Mouse (Mus musculus) thymus, adult 2 months (tissue): ENCODE measurements around the gene Ndufs5. TPM values are rescaled to one million over a fixed set of nuclear protein-coding genes. Genes with fewer than 3 reads are reported as not detected.

ENCODE experiments used
- DNase-seq: peaks from one replicate; pipeline ENCODE4 v3.0.0; 2021
- H3K27ac ChIP-seq: fragments of 200-500 bp; 2 replicates; pipeline ENCODE4 v1.5.1; 2012; ENCODE audit warnings: low read length, control low read depth; ENCODE audit not compliant: control insufficient read depth, insufficient read depth
- H3K27me3 ChIP-seq: fragments of 200-500 bp; 2 replicates; pipeline ENCODE4 v1.6.1; 2012; ENCODE audit warnings: mild to moderate bottlenecking, low read length, moderate library complexity, mixed read lengths; ENCODE audit not compliant: control insufficient read depth, insufficient read depth
- H3K36me3 ChIP-seq: fragments of 200-500 bp; 2 replicates; pipeline ENCODE4 v1.6.1; 2012; ENCODE audit warnings: mild to moderate bottlenecking, low read length, moderate library complexity; ENCODE audit not compliant: control insufficient read depth, insufficient read depth
- H3K4me1 ChIP-seq: fragments of 200-500 bp; replicated peaks from 2 replicates; pipeline ENCODE4 v1.6.1; 2012; ENCODE audit warnings: low read length; ENCODE audit not compliant: control insufficient read depth, insufficient read depth
- H3K4me3 ChIP-seq: fragments of 200-500 bp; 2 replicates; pipeline ENCODE4 v1.5.1; 2012; ENCODE audit warnings: mild to moderate bottlenecking, low read length, control low read depth, moderate library complexity; ENCODE audit not compliant: control insufficient read depth, insufficient read depth
- CTCF ChIP-seq: fragments of 200-500 bp; IDR thresholded peaks from 2 replicates; pipeline ENCODE4 v1.5.1; 2012; ENCODE audit warnings: mild to moderate bottlenecking, control low read depth, low read length, moderate library complexity, borderline replicate concordance; ENCODE audit not compliant: control insufficient read depth, poor library complexity, insufficient read depth; ENCODE audit errors: extremely low read depth
- POLR2A ChIP-seq: fragments of 200-500 bp; IDR thresholded peaks from 2 replicates; pipeline ENCODE4 v1.6.1; 2012; ENCODE audit warnings: mild to moderate bottlenecking, low read length, control low read depth, moderate library complexity; ENCODE audit not compliant: control insufficient read depth, poor library complexity, insufficient read depth; ENCODE audit errors: extremely low read depth
- WGBS: fragments of 180-500 bp; shearing (Covaris S2); methylation state at CpG from one replicate; pipeline ENCODE4 v1.1.7; 2018; 5-methylcytosine and 5-hydroxymethylcytosine counted together
- polyA plus RNA-seq: library from polyadenylated mRNA; depleted of rRNA; stranded (reverse); fragments of >200 nt; gene quantifications from 2 replicates; pipeline ENCODE4 v1.2.3, GENCODE M21; 2012

Ndufs5 gene
- polyA plus RNA-seq, 1 experiment: 44.2 TPM

GRCm38 (mm10) chr4:123748726-123749415 is 30.9 kb upstream of the Ndufs5 start:
- 6% methylated on average over 10 of the region's 10 CpGs for WGBS
- H3K4me1 ChIP-seq: peaks cover 17% of the 10 kb centered on the region
- H3K4me3 ChIP-seq: peak overlapping the region; percentile 74
- DNase-seq: peak; percentile 14
- peak overlapping the region; percentile 26; the same call in 1 of the 2 replicates for H3K27ac ChIP-seq
- no peaks in the 10 kb centered on the region for H3K27me3 ChIP-seq
- H3K36me3 ChIP-seq: no peaks in the 10 kb centered on the region; the same call in 1 of the 2 replicates
- TF ChIP-seq CTCF (no peak), POLR2A (no peak)

GRCm38 (mm10) chr4:123745221-123745775 is 27.3 kb upstream of the Ndufs5 start:
- Histone ChIP-seq H3K4me1 (peaks cover 16% of the 10 kb centered on the region), H3K4me3 (no peak overlapping the region), H3K36me3 (peaks cover 28% of the 10 kb centered on the region), H3K27me3 (no peaks in the 10 kb centered on the region), H3K27ac (no peak overlapping the region)
- WGBS: 97% methylated on average over 4 of the region's 4 CpGs
- no peak for DNase-seq
- no peak for TF ChIP-seq CTCF

GRCm38 (mm10) chr4:123742891-123743290 is 24.9 kb upstream of the Ndufs5 start:
- Histone ChIP-seq H3K4me1 (peaks cover 11% of the 10 kb centered on the region; the same call in 1 of the 2 replicates), H3K27ac (no peak overlapping the region), H3K36me3 (peaks cover 51% of the 10 kb centered on the region), H3K4me3 (no peak overlapping the region), H3K27me3 (no peaks in the 10 kb centered on the region)
- TF ChIP-seq CTCF: no peak
- no peak for TF ChIP-seq POLR2A
- 55% methylated on average over 1 of the region's 1 CpGs for WGBS
- DNase-seq: peak; percentile 25

GRCm38 (mm10) chr4:123738708-123739107 is 20.7 kb upstream of the Ndufs5 start:
- no peak overlapping the region for H3K4me3 ChIP-seq
- H3K27me3 ChIP-seq: no peaks in the 10 kb centered on the region
- H3K27ac ChIP-seq: no peak overlapping the region
- H3K4me1 ChIP-seq: 0 out of 2 replicates have a peak, but pooled peaks cover 2% of the 10 kb centered on the region
- TF ChIP-seq POLR2A: no peak
- no peak for TF ChIP-seq CTCF
- no peak for DNase-seq
- H3K36me3 ChIP-seq: peaks cover 77% of the 10 kb centered on the region
- 94% methylated on average over 4 of the region's 4 CpGs for WGBS

GRCm38 (mm10) chr4:123733532-123733931 is 15.5 kb upstream of the Ndufs5 start:
- no peaks in the 10 kb centered on the region for H3K27me3 ChIP-seq
- TF ChIP-seq CTCF: no peak
- no peak for TF ChIP-seq POLR2A
- 97% methylated on average over 9 of the region's 9 CpGs for WGBS
- H3K36me3 ChIP-seq: peaks cover 36% of the 10 kb centered on the region
- H3K4me3 ChIP-seq: no peak overlapping the region
- no peak overlapping the region for H3K27ac ChIP-seq
- no peaks in the 10 kb centered on the region for H3K4me1 ChIP-seq
- no peak for DNase-seq

- Histone ChIP-seq H3K27me3 (no peaks in the 10 kb centered on the region), H3K27ac (no peak overlapping the region), H3K4me1 (no peaks in the 10 kb centered on the region), H3K36me3 (peaks cover 30% of the 10 kb centered on the region), H3K4me3 (no peak overlapping the region)
- TF ChIP-seq CTCF: no peak
- TF ChIP-seq POLR2A: no peak
- WGBS: 91% methylated on average over 2 of the region's 2 CpGs
- no peak for DNase-seq
These were observed 14.9 kb upstream of the Ndufs5 start for GRCm38 (mm10) chr4:123732921-123733320.

GRCm38 (mm10) chr4:123732163-123732910 is 14.3 kb upstream of the Ndufs5 start:
- Histone ChIP-seq H3K36me3 (peaks cover 24% of the 10 kb centered on the region), H3K4me3 (no peak overlapping the region), H3K4me1 (no peaks in the 10 kb centered on the region), H3K27ac (no peak overlapping the region), H3K27me3 (no peaks in the 10 kb centered on the region)
- DNase-seq: no peak
- TF ChIP-seq POLR2A: no peak
- no peak for TF ChIP-seq CTCF
- 97% methylated on average over 4 of the region's 4 CpGs for WGBS
